Mouse (Mus musculus): Measurements from ENCODE around the gene Cd300c2. TPM values are rescaled to one million over a fixed set of nuclear protein-coding genes. Genes with fewer than 3 reads are reported as not detected.

The Cd300c2 gene
- polyA plus RNA-seq, 1 experiment from 2014 or later: 2.2 TPM

GRCm38 (mm10) chr11:114989793-114990192, 11.9 kb downstream of the Cd300c2 start, which contains the start of gene Cd300ld:
TSS of gene Cd300ld (minus strand) at chr11:114989922.
- ATAC-seq (ENCODE audit: insufficient read depth) (no peak), DNase-seq (no peak)
- H3K4me1 ChIP-seq (ENCODE audit: insufficient read depth): no peaks in the 10 kb centered on the region

GRCm38 (mm10) chr11:114981866-114982265, 19.8 kb downstream of the Cd300c2 start:
- H3K9ac ChIP-seq: no peak overlapping the region
- no peak for ATAC-seq (ENCODE audit: insufficient read depth)
- no peak for DNase-seq
- no peak for TF ChIP-seq CTCF (IDR thresholded peaks at IDR 0.05; ENCODE audit: low read depth)
- H3K27me3 ChIP-seq (ENCODE audit: insufficient read depth, low read length): no peaks in the 10 kb centered on the region
- no peak overlapping the region for H3K4me3 ChIP-seq (ENCODE audit: low read depth, low read length)
- H3K9me3 ChIP-seq (ENCODE audit: low read depth, low read length): no peaks in the 10 kb centered on the region; the same call in 1 of the 2 replicates
- H3K4me2 ChIP-seq: no peak overlapping the region
- H3K4me1 ChIP-seq (ENCODE audit: insufficient read depth): no peaks in the 10 kb centered on the region
- no peaks in the 10 kb centered on the region for H3K36me3 ChIP-seq (ENCODE audit: insufficient read depth)
- no peak overlapping the region for H3K27ac ChIP-seq (ENCODE audit: low read depth)
- WGBS: 75% methylated on average over 4 of the region's 4 CpGs

More at GRCm38 (mm10) chr11:114989793-114990192, 11.9 kb downstream of the Cd300c2 start, which contains the start of gene Cd300ld:
- H3K27me3 ChIP-seq (ENCODE audit: insufficient read depth, low read length): no peaks in the 10 kb centered on the region
- H3K9ac ChIP-seq: no peak within 1 kb of the TSS
- no peak for TF ChIP-seq CTCF (IDR thresholded peaks at IDR 0.05; ENCODE audit: low read depth)
- WGBS: 64% methylated on average over 4 of the region's 4 CpGs
- H3K36me3 ChIP-seq (ENCODE audit: insufficient read depth): no peaks in the 10 kb centered on the region
- H3K9me3 ChIP-seq (ENCODE audit: low read depth, low read length): no peaks in the 10 kb centered on the region
- H3K4me2 ChIP-seq: no peak within 1 kb of the TSS
- H3K4me3 ChIP-seq (ENCODE audit: low read depth, low read length): no peak within 1 kb of the TSS
- no peak within 1 kb of the TSS for H3K27ac ChIP-seq (ENCODE audit: low read depth)

GRCm38 (mm10) chr11:114972726-114973125, 29.0 kb downstream of the Cd300c2 start:
- 70% methylated on average over 10 of the region's 10 CpGs for WGBS
- no peak for ATAC-seq (ENCODE audit: insufficient read depth)
- H3K4me3 ChIP-seq (ENCODE audit: low read depth, low read length): no peak overlapping the region

GRCm38 (mm10) chr11:114968752-114969207, 32.9 kb downstream of the Cd300c2 start, which contains the start of gene Cd300c:
TSS of gene Cd300c (minus strand) at chr11:114969157.
- Histone ChIP-seq H3K9me3 (ENCODE audit: low read depth, low read length) (peaks cover 3% of the 10 kb centered on the region; the same call in 1 of the 2 replicates), H3K4me3 (ENCODE audit: low read depth, low read length) (no peak within 1 kb of the TSS), H3K9ac (no peak within 1 kb of the TSS), H3K27ac (ENCODE audit: low read depth) (no peak within 1 kb of the TSS), H3K27me3 (ENCODE audit: insufficient read depth, low read length) (no peaks in the 10 kb centered on the region), H3K4me1 (ENCODE audit: insufficient read depth) (no peaks in the 10 kb centered on the region), H3K36me3 (ENCODE audit: insufficient read depth) (no peaks in the 10 kb centered on the region), H3K4me2 (no peak within 1 kb of the TSS)
- no peak for TF ChIP-seq CTCF (IDR thresholded peaks at IDR 0.05; ENCODE audit: low read depth)
- no peak for ATAC-seq (ENCODE audit: insufficient read depth)
- 81% methylated on average over 9 of the region's 9 CpGs for WGBS
- peak; percentile 1 for DNase-seq

More at GRCm38 (mm10) chr11:114972726-114973125, 29.0 kb downstream of the Cd300c2 start:
- Histone ChIP-seq H3K27ac (ENCODE audit: low read depth) (no peak overlapping the region), H3K4me1 (ENCODE audit: insufficient read depth) (no peaks in the 10 kb centered on the region), H3K9ac (no peak overlapping the region), H3K4me2 (no peak overlapping the region), H3K9me3 (ENCODE audit: low read depth, low read length) (peaks cover 3% of the 10 kb centered on the region; the same call in 1 of the 2 replicates), H3K36me3 (ENCODE audit: insufficient read depth) (no peaks in the 10 kb centered on the region), H3K27me3 (ENCODE audit: insufficient read depth, low read length) (no peaks in the 10 kb centered on the region)
- peak; percentile 14 for DNase-seq
- no peak for TF ChIP-seq CTCF (IDR thresholded peaks at IDR 0.05; ENCODE audit: low read depth)

GRCm38 (mm10) chr11:114965182-114965828, 36.4 kb downstream of the Cd300c2 start:
- Histone ChIP-seq H3K4me1 (ENCODE audit: insufficient read depth) (no peaks in the 10 kb centered on the region), H3K27me3 (ENCODE audit: insufficient read depth, low read length) (no peaks in the 10 kb centered on the region), H3K36me3 (ENCODE audit: insufficient read depth) (no peaks in the 10 kb centered on the region), H3K9ac (no peak overlapping the region), H3K9me3 (ENCODE audit: low read depth, low read length) (no peaks in the 10 kb centered on the region), H3K4me2 (no peak overlapping the region), H3K4me3 (ENCODE audit: low read depth, low read length) (no peak overlapping the region), H3K27ac (ENCODE audit: low read depth) (no peak overlapping the region)
- ATAC-seq (ENCODE audit: insufficient read depth) (no peak), DNase-seq (peak; percentile 3)
- WGBS: 39% methylated on average over 3 of the region's 3 CpGs
- no peak for TF ChIP-seq CTCF (IDR thresholded peaks at IDR 0.05; ENCODE audit: low read depth)

GRCm38 (mm10) chr11:114960369-114960768, 41.3 kb downstream of the Cd300c2 start:
- Histone ChIP-seq H3K9me3 (ENCODE audit: low read depth, low read length) (no peaks in the 10 kb centered on the region), H3K4me3 (ENCODE audit: low read depth, low read length) (no peak overlapping the region), H3K27ac (ENCODE audit: low read depth) (no peak overlapping the region), H3K36me3 (ENCODE audit: insufficient read depth) (no peaks in the 10 kb centered on the region), H3K9ac (no peak overlapping the region), H3K4me1 (ENCODE audit: insufficient read depth) (no peaks in the 10 kb centered on the region), H3K4me2 (no peak overlapping the region), H3K27me3 (ENCODE audit: insufficient read depth, low read length) (no peaks in the 10 kb centered on the region)
- ATAC-seq (ENCODE audit: insufficient read depth): no peak
- TF ChIP-seq CTCF (IDR thresholded peaks at IDR 0.05; ENCODE audit: low read depth): no peak
- 58% methylated on average over 1 of the region's 1 CpGs for WGBS
- no peak for DNase-seq

Other genes starting within 250 kb of the Cd300c2 start
- 0.29 TPM in 1 of 2 replicates, not detected in the other for gene Kif19a, start 236.5 kb downstream of the Cd300c2 start, polyA plus RNA-seq (2014; fragmentation: Nextera tagmentation; extraction: Ambion mirVana)
- 0.65 and 1.3 TPM in 2 replicates for gene Btbd17, start 205.9 kb downstream of the Cd300c2 start, polyA plus RNA-seq (2014; fragmentation: Nextera tagmentation; extraction: Ambion mirVana)
- gene Gpr142, start 203.0 kb downstream of the Cd300c2 start, polyA plus RNA-seq (2014; fragmentation: Nextera tagmentation; extraction: Ambion mirVana): 0.28 TPM in 1 of 2 replicates, not detected in the other
- 34.7 and 39.2 TPM in 2 replicates for gene Gprc5c, start 150.7 kb downstream of the Cd300c2 start, polyA plus RNA-seq (2014; fragmentation: Nextera tagmentation; extraction: Ambion mirVana)
- gene Cd300a, start 111.8 kb downstream of the Cd300c2 start, polyA plus RNA-seq (2014; fragmentation: Nextera tagmentation; extraction: Ambion mirVana): 0.75 and 1.7 TPM in 2 replicates
- gene Cd300lb, start 67.5 kb downstream of the Cd300c2 start, polyA plus RNA-seq (2014; fragmentation: Nextera tagmentation; extraction: Ambion mirVana): 0.36 and 0.43 TPM in 2 replicates
- not detected in 2 replicates for gene Cd300c, start 32.7 kb downstream of the Cd300c2 start, polyA plus RNA-seq (2014; fragmentation: Nextera tagmentation; extraction: Ambion mirVana)
- 0.11 and 0.29 TPM in 2 replicates for gene Cd300ld, start 12.0 kb downstream of the Cd300c2 start, polyA plus RNA-seq (2014; fragmentation: Nextera tagmentation; extraction: Ambion mirVana)
- gene Cd300ld2, start 14.3 kb upstream of the Cd300c2 start, polyA plus RNA-seq (2014; fragmentation: Nextera tagmentation; extraction: Ambion mirVana): not detected in 2 replicates
- gene Cd300ld4, start 25.1 kb upstream of the Cd300c2 start, polyA plus RNA-seq (2014; fragmentation: Nextera tagmentation; extraction: Ambion mirVana): not detected in 2 replicates
- not detected in 2 replicates for gene Cd300ld5, start 35.9 kb upstream of the Cd300c2 start, polyA plus RNA-seq (2014; fragmentation: Nextera tagmentation; extraction: Ambion mirVana)
- gene Cd300ld3, start 46.5 kb upstream of the Cd300c2 start, polyA plus RNA-seq (2014; fragmentation: Nextera tagmentation; extraction: Ambion mirVana): not detected in 2 replicates
- gene Cd300e, start 60.3 kb upstream of the Cd300c2 start, polyA plus RNA-seq (2014; fragmentation: Nextera tagmentation; extraction: Ambion mirVana): not detected in 2 replicates
- gene Rab37, start 89.6 kb upstream of the Cd300c2 start, polyA plus RNA-seq (2014; fragmentation: Nextera tagmentation; extraction: Ambion mirVana): 0.35 and 0.55 TPM in 2 replicates
- gene Cd300lf, start 132.1 kb upstream of the Cd300c2 start, polyA plus RNA-seq (2014; fragmentation: Nextera tagmentation; extraction: Ambion mirVana): 0.91 and 1.1 TPM in 2 replicates
- gene Slc9a3r1, start 161.5 kb upstream of the Cd300c2 start, polyA plus RNA-seq (2014; fragmentation: Nextera tagmentation; extraction: Ambion mirVana): 52.3 and 52.6 TPM in 2 replicates
- 11.4 and 14.3 TPM in 2 replicates for gene Tmem104, start 185.6 kb upstream of the Cd300c2 start, polyA plus RNA-seq (2014; fragmentation: Nextera tagmentation; extraction: Ambion mirVana)
- gene Nat9, start 186.0 kb upstream of the Cd300c2 start, polyA plus RNA-seq (2014; fragmentation: Nextera tagmentation; extraction: Ambion mirVana): 17.9 and 18.7 TPM in 2 replicates

All from lung, embryonic 14.5 days (tissue).